Mouse (Mus musculus) urinary bladder, postnatal 36 days (tissue): ENCODE results near the gene Nell1.

Experiments
- DNase-seq, 2 experiments: peaks; one replicate each; pipeline ENCODE4 v3.0.0; 2022; ENCODE audit warnings: low spot score in 2 of 2, mixed read lengths in 1 of 2

Nell1 gene

DNA sequence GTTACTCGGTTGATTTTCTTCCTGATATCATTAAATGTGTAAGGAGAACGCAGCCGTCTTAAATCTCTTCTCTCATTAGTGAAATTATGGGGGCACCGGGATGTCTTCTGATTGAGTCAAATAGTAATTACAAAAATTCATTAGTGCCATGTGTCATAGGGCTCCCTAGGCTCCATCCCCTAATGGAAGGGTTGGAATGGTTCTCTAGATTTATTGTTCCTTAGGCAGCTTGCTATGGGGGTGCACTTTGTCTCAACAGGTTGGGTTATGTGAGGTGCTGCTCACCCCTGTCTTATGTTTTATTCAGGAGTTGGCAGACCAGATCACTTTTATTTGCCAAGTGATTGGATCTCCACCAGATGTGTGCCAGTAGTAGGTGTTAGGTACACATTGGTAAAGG lies 75.5 kb downstream of the Nell1 start:
- DNase-seq = no peak

DNA sequence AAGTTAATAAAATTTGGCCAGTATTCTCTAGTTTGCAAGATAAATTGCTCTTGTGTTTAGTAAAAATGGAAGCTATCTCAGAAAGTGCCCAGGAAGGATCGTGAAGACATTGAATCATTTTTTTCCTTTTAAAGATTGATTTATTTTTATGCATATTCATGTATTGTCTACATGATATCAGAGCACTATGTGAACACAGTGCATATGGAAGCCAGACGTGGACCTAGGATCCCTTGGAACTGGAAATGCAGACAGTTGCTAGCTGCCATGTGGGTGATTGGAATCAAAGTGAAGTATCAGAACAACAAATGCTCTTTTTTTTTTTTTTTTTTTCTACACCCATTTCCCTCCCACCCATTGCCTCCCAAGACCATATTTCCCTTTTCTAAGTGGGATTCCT lies 79.0 kb downstream of the Nell1 start:
- DNase-seq = no peak

- DNase-seq = no peak
Measured at GRCm38 (mm10) chr7:50094461-50094860, 119.8 kb downstream of the Nell1 start.

DNA sequence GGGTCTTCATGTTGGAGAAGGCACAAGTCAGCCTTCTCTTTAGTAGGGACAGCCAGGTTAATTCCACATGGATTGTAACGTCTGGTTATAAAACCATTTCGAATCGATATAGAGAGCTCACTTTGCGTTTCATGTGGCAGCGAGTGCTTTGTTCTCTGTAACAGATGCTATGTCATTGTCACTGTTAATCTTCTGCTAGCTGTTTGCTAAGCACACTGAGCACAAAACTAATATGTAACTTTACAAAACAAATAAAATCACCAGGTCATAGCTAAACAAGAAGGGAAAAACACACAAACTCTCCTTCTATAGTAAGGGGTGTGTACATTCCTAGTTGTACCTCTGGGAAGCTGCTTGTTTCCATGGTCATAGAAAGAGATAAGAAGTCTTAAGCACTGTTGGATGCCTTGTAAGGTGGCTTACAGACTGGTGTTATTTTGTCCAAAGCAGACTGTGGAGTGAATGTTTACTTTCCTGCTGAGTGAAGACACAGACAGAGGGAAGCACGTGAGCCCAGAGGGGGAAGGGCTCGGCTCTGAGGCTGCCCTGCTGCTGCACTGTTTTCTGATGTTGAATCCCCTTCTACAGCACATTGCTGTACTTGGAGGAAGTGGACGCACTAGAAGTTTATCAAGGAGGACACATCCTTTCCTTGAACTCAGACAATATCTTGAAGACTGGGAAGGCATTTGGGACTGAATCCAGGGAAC lies 131.1 kb downstream of the Nell1 start:
- no peak for DNase-seq

GRCm38 (mm10) chr7:50107261-50107660 lies 132.6 kb downstream of the Nell1 start:
- no peak for DNase-seq

GRCm38 (mm10) chr7:50118348-50118747 lies 143.7 kb downstream of the Nell1 start:
- DNase-seq = no peak

DNA sequence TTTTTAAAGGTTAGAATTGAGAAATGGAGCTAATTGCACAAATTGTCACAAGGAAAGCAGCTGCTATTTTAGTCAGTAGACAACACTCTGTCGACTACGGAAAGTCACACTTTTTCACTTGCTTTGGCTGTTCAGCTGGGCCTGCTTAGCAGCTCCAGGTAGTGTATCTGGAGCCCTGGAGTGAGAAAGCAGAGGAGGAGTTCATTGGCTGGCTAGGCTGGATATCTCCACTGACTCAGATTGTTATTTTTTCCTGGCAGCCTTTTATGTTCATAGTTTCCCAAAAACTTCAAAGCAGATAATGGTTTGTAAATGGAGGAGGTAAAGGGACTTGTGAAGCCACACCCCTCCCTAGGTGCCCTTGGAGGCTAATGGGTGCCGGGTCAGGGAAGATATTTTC lies 163.0 kb downstream of the Nell1 start:
- no peak for DNase-seq

DNA sequence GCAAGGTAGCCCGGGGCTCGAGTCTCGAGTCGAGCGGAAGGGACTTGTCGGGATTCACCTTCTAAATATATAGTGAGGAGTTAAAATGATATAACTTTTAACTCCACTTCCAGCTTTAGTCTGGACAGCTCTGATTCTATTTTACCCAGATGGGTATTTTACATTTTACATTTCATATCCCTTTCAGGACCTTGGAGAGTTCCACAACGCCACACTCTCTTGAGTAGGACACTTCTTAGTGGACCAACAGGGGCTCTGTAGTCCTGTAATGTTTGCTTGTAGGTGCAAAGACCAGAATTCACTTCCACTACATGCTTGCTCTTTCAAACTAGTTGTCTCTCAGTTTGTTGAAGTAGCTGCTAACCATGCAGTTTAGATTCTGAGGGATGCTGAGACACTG lies 174.7 kb downstream of the Nell1 start:
- DNase-seq = no peak

GRCm38 (mm10) chr7:50150838-50151237 lies 176.2 kb downstream of the Nell1 start:
- no peak for DNase-seq

- no peak for DNase-seq
Measured at GRCm38 (mm10) chr7:50153618-50154017, 179.0 kb downstream of the Nell1 start.

- DNase-seq = no peak
Measured at GRCm38 (mm10) chr7:50162602-50163001, 187.9 kb downstream of the Nell1 start.

DNA sequence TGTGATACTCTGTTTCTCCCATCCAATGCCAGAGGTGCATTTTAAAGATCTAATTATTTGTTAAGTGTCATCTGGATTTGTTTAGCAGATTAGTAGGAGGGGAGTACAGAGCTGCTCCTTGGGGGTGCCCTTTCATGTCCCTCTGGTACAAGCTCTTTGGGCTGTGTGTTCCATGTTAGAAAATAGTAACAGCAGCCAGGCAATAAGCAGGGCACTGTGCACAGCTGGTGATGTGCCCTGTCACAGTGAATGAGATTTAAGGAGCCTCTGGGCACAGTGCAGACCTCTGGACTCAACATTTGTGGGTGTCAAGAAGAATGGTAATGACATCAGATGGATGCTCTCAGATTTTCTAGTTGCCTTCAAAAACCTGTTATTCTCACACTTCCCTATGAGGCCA lies 194.1 kb downstream of the Nell1 start:
- DNase-seq = no peak

GRCm38 (mm10) chr7:50186306-50186705 lies 211.6 kb downstream of the Nell1 start:
- no peak for DNase-seq

DNA sequence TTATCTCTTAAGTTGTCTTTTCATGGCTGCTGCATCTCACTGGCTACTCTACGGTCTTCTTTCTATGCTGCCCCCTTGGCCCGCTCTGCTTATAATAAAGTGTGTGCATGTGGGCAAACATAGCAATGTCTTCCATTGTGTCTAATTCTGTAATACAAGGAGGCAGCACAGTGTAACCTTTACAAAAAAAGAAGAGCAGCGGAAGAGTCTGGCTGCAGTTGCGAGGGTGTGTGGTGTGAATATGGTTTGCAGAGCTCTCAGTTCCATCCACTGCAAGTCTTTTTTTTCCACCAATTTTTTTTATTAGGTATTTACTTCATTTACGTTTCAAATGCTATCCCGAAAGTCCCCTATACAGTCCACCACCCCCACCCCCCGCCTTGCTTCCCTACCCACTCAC lies 219.3 kb downstream of the Nell1 start:
- DNase-seq = no peak

- DNase-seq = no peak
Measured at GRCm38 (mm10) chr7:50195080-50195611, 220.5 kb downstream of the Nell1 start.

DNA sequence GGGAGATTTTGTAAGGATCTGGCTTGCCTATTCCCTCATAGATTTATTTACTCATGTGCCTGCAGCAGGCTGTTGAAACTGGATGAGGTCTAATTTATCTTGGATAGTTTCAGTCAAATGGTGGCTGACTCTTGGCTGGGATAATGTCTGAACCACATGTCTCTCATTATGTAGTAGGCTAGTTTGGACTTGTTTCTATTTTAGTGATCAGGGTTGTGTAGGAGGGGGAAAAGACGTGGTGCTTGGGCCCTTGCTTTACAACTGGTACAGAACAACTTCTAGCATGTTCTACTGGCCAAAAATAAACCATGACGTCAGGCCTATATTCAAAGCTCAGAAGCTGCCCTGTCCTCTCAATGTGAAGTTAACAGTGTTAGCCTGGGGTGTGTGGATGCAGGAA lies 230.6 kb downstream of the Nell1 start:
- DNase-seq = no peak

GRCm38 (mm10) chr7:50210678-50211251 lies 236.1 kb downstream of the Nell1 start:
- no peak for DNase-seq

- DNase-seq = no peak
Measured at GRCm38 (mm10) chr7:50221849-50222248, 247.2 kb downstream of the Nell1 start.

DNA sequence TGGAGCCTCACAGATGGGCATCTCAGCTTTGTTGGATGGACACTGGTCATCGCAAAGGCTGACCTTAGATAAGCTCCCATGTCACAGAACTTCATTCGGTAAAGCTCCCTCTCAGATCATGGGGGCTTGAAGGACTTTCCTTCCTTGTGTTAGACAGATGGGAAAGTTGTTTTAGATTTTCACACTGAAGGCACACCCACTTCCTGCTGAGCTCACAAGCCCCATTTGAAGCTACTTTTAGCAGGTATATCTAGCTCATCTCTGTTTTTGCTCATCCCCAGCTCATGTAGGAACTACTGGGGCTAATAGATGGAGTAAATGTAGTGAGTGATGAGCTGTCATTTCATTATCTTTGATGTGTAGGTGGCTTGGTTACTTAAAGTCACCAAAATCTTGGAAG lies 252.0 kb downstream of the Nell1 start:
- DNase-seq = no peak

- DNase-seq = no peak
Measured at GRCm38 (mm10) chr7:50228273-50228672, 253.6 kb downstream of the Nell1 start.

DNA sequence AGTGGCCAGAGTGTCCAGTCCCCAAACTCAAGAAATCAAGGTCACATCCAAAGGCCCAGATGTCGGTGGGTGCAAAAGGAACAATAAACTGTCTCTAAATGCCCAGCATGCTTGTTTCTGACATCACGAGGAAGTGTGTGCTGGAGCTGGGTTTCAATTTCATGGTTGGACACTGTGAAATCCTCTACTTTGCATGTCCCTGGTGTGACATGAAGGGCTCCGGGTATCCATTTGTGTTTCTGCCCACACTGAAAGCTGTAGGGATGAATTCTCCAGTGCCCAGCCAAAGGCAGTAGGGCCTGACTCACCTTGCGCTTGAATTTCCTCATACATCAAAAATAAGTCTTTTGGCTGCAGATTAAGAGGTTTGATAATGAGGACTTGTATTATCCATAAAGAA lies 266.5 kb downstream of the Nell1 start:
- no peak for DNase-seq

DNA sequence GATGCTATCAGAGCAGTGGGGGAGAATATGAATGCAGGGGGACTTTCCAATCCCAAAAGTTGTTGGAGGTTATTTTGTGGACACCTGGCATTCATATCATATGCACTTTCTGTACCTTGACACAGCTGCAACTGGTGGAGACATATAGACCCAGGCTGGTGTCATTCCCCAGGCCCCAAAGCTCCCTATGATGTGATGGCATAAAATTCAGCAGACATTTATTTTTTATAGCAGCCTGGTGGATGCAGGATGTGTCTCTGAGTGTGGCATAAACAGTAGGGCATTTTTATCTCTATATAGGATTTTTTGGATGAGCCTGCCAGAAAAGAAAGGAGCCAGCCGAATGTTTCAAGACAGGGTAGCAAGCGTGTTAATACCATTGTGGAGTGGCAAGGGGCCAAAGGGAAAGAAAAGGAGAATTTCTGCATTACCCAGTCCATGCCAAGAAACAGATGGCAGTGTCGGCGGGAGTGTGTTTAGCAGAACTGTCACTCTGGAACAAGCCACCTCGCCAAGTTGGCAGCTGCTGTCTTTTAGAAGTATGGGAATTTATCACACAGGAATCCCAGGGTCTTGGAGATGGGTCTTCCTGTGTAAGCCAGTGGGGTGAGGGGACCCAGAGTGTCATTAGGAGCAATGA lies 267.1 kb downstream of the Nell1 start:
- no peak for DNase-seq

DNA sequence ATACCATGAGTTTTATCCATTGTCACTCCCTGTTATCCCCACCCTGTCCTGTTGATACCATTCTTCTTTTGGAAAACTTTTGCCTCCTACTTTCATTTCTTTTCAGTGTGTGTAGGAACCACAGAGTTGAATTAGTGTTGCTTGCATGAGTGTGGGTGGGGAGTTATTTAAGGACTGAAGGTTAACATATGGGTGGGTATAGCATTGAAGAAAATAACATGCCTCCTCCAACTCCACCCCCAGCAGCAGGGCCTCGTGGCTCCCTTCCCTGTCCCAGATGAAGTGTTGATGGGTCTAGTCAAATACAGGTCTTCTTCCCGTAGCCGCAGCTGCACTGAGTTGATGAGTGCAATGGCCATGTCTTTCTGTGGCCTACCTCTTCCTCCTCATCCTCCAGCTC lies 278.5 kb downstream of the Nell1 start:
- no peak for DNase-seq
